Mouse (Mus musculus): ENCODE data around the gene 1700025F22Rik. TPM values are rescaled to one million over a fixed set of nuclear protein-coding genes. Genes with fewer than 3 reads are reported as not detected.

Gene 1700025F22Rik
- polyA plus RNA-seq (2017; shearing (Covaris generic)), result not detected

GRCm38 (mm10) chr19:11165172-11165571, at the start of gene 1700025F22Rik:
1700025F22Rik (minus strand) TSS chr19:11165320.

GRCm38 (mm10) chr19:11196546-11196945, 31.4 kb upstream of the 1700025F22Rik start, which contains the start of gene Ms4a13:
Ms4a13 (minus strand) TSS chr19:11196737.

GRCm38 (mm10) chr19:11130776-11131175, 34.3 kb downstream of the 1700025F22Rik start, which contains the start of gene 1700017D01Rik:
1700017D01Rik (minus strand) TSS chr19:11130876.

Other genes starting within 250 kb of the 1700025F22Rik start
- gene Zp1, start 244.7 kb downstream of the 1700025F22Rik start, polyA plus RNA-seq (2017; shearing (Covaris generic)), result 1 to 10 TPM in 1 of 2 experiments, not detected in 1; 2.3 TPM
- gene Ptgdr2, start 228.2 kb downstream of the 1700025F22Rik start, polyA plus RNA-seq (2017; shearing (Covaris generic)), result not detected
- gene Ccdc86, start 216.1 kb downstream of the 1700025F22Rik start, polyA plus RNA-seq (2017; shearing (Covaris generic)), result 10 to 100 TPM; 15.5 to 19.1 TPM
- gene Ms4a10, start 190.7 kb downstream of the 1700025F22Rik start, polyA plus RNA-seq (2017; shearing (Covaris generic)), result not detected
- 1 to 10 TPM in 1 of 2 experiments, under 1 TPM in 1; 0.12 to 1.7 TPM for gene Ms4a15, start 172.1 kb downstream of the 1700025F22Rik start, polyA plus RNA-seq (2017; shearing (Covaris generic))
- under 1 TPM in 1 of 2 experiments, not detected in 1; 0.45 TPM for gene Ms4a18, start 147.3 kb downstream of the 1700025F22Rik start, polyA plus RNA-seq (2017; shearing (Covaris generic))
- 1 to 10 TPM in 1 of 2 experiments, under 1 TPM in 1; 0.18 to 2.2 TPM for gene Ms4a8a, start 84.2 kb downstream of the 1700025F22Rik start, polyA plus RNA-seq (2017; shearing (Covaris generic))
- gene 1700017D01Rik, start 34.4 kb downstream of the 1700025F22Rik start, polyA plus RNA-seq (2017; shearing (Covaris generic)), result not detected
- gene Ms4a13, start 31.4 kb upstream of the 1700025F22Rik start, polyA plus RNA-seq (2017; shearing (Covaris generic)), result not detected
- under 1 TPM in 1 of 2 experiments, not detected in 1; 0.20 TPM for gene Ms4a12, start 67.1 kb upstream of the 1700025F22Rik start, polyA plus RNA-seq (2017; shearing (Covaris generic))
- gene Ms4a1, start 100.9 kb upstream of the 1700025F22Rik start, polyA plus RNA-seq (2017; shearing (Covaris generic)), result 10 to 100 TPM in 1 of 2 experiments, 1 to 10 TPM in 1; 4.1 to 14.7 TPM
- gene Ms4a5, start 118.6 kb upstream of the 1700025F22Rik start, polyA plus RNA-seq (2017; shearing (Covaris generic)), result not detected
- gene Ms4a14, start 149.1 kb upstream of the 1700025F22Rik start, polyA plus RNA-seq (2017; shearing (Covaris generic)), result under 1 TPM in 1 of 2 experiments, not detected in 1; 0.07 TPM
- gene Ms4a7, start 170.8 kb upstream of the 1700025F22Rik start, polyA plus RNA-seq (2017; shearing (Covaris generic)), result 1 to 10 TPM in 1 of 2 experiments, under 1 TPM in 1; 0.43 to 1.8 TPM
- 1 to 10 TPM in 1 of 2 experiments, under 1 TPM in 1; 0.45 to 1.6 TPM for gene Ms4a4a, start 210.2 kb upstream of the 1700025F22Rik start, polyA plus RNA-seq (2017; shearing (Covaris generic))
- 100 to 1,000 TPM in 1 of 2 experiments, 10 to 100 TPM in 1; 38.9 to 156 TPM for gene Ms4a4c, start 239.4 kb upstream of the 1700025F22Rik start, polyA plus RNA-seq (2017; shearing (Covaris generic))